Mouse (Mus musculus): ENCODE results near the gene Tcp10a. TPM values are rescaled to one million over a fixed set of nuclear protein-coding genes. Genes with fewer than 3 reads are reported as not detected.
"Not testable (repeated sequence)": the region's sequence is repeated elsewhere in the genome, so short reads cannot be mapped to it uniquely, and the experiment has no call there.

The Tcp10a gene
- polyA plus RNA-seq, 1 experiment, result not detected

GRCm38 (mm10) chr17:7352596-7352995, 28.1 kb downstream of the Tcp10a start, which contains the start of gene Ttll2:
Gene Ttll2 (minus strand): TSS chr17:7352696.
- H3K4me3 ChIP-seq (ENCODE audit: insufficient read depth, low read depth, low read length); H3K4me1 ChIP-seq (ENCODE audit: control insufficient read depth, insufficient read depth, insufficient read length, low read length); H3K27ac ChIP-seq (replicated peaks; ENCODE audit: low read depth, low read length): not testable (repeated sequence)

GRCm38 (mm10) chr17:7359806-7360205, 35.4 kb downstream of the Tcp10a start:
- not testable (repeated sequence) for H3K4me3 ChIP-seq (ENCODE audit: insufficient read depth, low read depth, low read length); H3K27ac ChIP-seq (replicated peaks; ENCODE audit: low read depth, low read length); H3K4me1 ChIP-seq (ENCODE audit: control insufficient read depth, insufficient read depth, insufficient read length, low read length)

DNA sequence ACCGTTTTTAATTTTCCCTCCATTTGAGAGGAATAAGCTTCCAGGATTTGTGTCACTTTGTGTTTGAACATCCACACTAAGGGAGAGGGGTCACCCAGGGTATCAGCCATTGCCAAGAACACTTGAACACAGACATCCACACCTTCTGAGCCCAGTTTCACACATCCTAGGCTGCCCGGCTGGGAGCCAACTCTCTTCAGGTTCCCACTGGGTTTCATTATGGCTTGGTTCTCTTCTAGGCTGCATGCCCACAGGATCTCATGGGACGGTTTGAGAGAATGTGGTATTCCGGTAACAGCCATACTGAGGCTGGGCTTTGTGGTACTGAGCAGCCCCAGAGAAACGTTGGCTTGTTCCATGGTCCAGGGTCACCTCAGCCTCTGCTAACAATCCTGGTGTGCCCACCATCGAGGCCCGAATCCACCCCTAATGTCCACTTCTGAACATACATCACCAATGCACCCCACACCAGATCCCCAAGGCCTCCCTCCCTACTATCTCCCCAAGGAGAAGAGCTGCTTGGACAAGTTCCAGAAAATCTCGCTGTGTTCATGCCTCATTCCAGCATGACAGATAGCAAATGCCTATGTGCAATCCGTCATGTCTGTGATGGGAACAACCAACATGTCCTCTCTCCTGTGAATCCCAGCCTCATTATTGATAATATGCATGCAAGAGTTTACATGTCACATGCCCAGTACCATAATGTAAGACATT, 36.5 kb downstream of the Tcp10a start:
- H3K27ac ChIP-seq (replicated peaks; ENCODE audit: low read depth, low read length); H3K4me3 ChIP-seq (ENCODE audit: insufficient read depth, low read depth, low read length); H3K4me1 ChIP-seq (ENCODE audit: control insufficient read depth, insufficient read depth, insufficient read length, low read length): not testable (repeated sequence)

- not testable (repeated sequence) for H3K4me3 ChIP-seq (ENCODE audit: insufficient read depth, low read depth, low read length); H3K27ac ChIP-seq (replicated peaks; ENCODE audit: low read depth, low read length); H3K4me1 ChIP-seq (ENCODE audit: control insufficient read depth, insufficient read depth, insufficient read length, low read length)
These were observed 41.2 kb downstream of the Tcp10a start for GRCm38 (mm10) chr17:7365615-7366014.

- H3K4me1 ChIP-seq (ENCODE audit: control insufficient read depth, insufficient read depth, insufficient read length, low read length); H3K27ac ChIP-seq (replicated peaks; ENCODE audit: low read depth, low read length); H3K4me3 ChIP-seq (ENCODE audit: insufficient read depth, low read depth, low read length): not testable (repeated sequence)
These were observed 41.8 kb downstream of the Tcp10a start for GRCm38 (mm10) chr17:7366265-7366664.

GRCm38 (mm10) chr17:7366676-7367374, 42.4 kb downstream of the Tcp10a start:
- not testable (repeated sequence) for H3K4me1 ChIP-seq (ENCODE audit: control insufficient read depth, insufficient read depth, insufficient read length, low read length); H3K4me3 ChIP-seq (ENCODE audit: insufficient read depth, low read depth, low read length); H3K27ac ChIP-seq (replicated peaks; ENCODE audit: low read depth, low read length)

DNA sequence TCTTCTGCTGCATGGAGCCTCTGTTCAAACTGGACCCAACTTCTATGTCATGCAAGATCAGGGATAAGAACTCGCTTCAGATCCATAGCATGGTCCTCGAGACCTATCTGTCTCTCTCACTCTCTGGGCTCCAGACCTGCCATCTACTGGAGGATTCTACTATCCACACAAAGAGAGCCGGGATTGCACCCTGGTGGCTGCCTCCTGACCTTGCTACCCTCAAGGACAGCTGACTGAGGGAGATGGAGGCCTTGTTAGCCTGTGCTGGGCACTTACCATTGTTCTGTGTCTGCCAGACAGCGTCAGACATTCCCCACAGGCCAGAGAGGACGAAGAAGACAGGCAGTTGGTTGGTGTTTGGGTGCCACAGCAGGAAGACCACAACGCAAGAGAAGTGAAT, 45.0 kb downstream of the Tcp10a start:
- not testable (repeated sequence) for H3K4me3 ChIP-seq (ENCODE audit: insufficient read depth, low read depth, low read length); H3K4me1 ChIP-seq (ENCODE audit: control insufficient read depth, insufficient read depth, insufficient read length, low read length); H3K27ac ChIP-seq (replicated peaks; ENCODE audit: low read depth, low read length)

GRCm38 (mm10) chr17:7371879-7372278, 47.4 kb downstream of the Tcp10a start, which contains the start of gene Gm49630:
Gene Gm49630 (minus strand): TSS chr17:7371979.
- not testable (repeated sequence) for H3K27ac ChIP-seq (replicated peaks; ENCODE audit: low read depth, low read length); H3K4me1 ChIP-seq (ENCODE audit: control insufficient read depth, insufficient read depth, insufficient read length, low read length); H3K4me3 ChIP-seq (ENCODE audit: insufficient read depth, low read depth, low read length)

DNA sequence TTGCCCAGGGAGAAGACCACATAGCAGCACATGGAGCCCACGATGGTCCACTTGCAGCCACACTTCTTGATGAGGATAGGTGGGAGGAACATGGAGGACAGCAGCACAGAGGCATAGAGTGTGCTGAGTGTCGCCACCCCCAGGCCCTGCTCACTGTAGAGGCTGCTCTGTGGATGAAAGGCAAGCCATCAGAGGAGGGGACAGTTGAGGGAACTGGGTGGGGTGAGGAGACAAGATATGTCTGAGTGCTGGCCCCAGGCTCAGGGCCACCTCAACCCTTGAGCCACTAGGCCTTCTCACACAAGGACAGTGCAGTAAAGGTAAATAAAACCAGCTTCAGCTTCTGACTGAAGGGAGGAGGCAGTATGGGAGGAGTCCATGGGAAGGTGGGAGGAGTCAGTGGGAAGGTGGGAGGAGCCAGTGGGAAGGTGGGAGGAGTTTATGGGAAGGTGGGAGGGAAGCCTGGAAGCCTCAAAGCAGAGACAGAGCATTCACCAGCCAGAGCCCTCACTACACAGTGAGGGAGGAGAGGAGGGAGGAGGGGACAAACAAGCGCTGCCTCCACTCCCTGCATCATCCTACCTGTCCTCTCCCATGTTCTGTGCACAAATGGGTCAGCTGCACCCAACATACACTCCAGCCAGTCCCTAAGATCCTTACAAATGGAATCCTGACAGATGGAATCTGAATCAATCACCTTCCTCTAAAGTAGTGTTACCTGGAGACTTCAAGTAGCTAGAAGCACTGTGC, 52.7 kb downstream of the Tcp10a start:
- H3K4me1 ChIP-seq (ENCODE audit: control insufficient read depth, insufficient read depth, insufficient read length, low read length); H3K27ac ChIP-seq (replicated peaks; ENCODE audit: low read depth, low read length); H3K4me3 ChIP-seq (ENCODE audit: insufficient read depth, low read depth, low read length): not testable (repeated sequence)

DNA sequence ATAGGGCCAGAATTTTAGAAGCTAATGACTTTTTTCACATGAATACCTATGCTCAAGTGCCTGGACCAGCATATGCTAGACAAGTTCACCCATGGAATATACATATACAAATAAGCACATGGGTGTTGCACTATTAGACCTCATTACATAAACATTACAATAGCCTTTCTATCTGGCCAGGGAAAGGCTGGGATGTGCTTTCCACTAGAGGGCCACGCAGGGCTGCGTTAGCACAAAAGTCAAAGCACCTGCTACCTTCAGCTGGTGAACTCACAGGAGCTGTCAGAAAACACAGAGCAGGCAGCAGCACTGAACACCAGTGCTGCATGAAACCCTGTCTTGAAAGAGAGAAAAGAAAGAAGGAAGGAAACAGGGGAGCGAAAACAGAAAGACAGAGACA, 53.5 kb downstream of the Tcp10a start:
- not testable (repeated sequence) for H3K4me3 ChIP-seq (ENCODE audit: insufficient read depth, low read depth, low read length); H3K27ac ChIP-seq (replicated peaks; ENCODE audit: low read depth, low read length); H3K4me1 ChIP-seq (ENCODE audit: control insufficient read depth, insufficient read depth, insufficient read length, low read length)

- not testable (repeated sequence) for H3K4me3 ChIP-seq (ENCODE audit: insufficient read depth, low read depth, low read length); H3K4me1 ChIP-seq (ENCODE audit: control insufficient read depth, insufficient read depth, insufficient read length, low read length); H3K27ac ChIP-seq (replicated peaks; ENCODE audit: low read depth, low read length)
These were observed 58.3 kb downstream of the Tcp10a start for GRCm38 (mm10) chr17:7382711-7383110.

GRCm38 (mm10) chr17:7383167-7384143, 59.0 kb downstream of the Tcp10a start:
- not testable (repeated sequence) for H3K4me1 ChIP-seq (ENCODE audit: control insufficient read depth, insufficient read depth, insufficient read length, low read length); H3K4me3 ChIP-seq (ENCODE audit: insufficient read depth, low read depth, low read length); H3K27ac ChIP-seq (replicated peaks; ENCODE audit: low read depth, low read length)

DNA sequence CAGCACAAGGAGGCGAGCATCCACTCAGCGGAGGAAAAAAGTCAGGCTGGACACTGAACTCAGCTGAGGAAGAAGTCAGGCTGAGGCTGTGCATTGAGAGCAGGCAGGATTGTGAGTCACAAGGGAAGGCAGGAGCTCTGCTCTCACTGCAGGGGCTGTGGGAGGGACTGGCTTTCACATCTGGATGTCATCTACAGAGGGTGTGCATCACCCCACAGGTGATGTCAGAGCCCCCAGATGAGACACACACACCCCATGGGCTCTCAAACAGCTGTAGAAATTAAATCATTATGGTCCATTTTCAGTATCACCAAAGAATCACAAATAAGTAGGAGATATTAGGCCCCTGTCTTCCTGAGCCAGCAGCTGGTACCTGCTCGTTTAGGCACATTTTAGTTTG, 60.9 kb downstream of the Tcp10a start, which contains the start of gene Unc93a2:
Gene Unc93a2, minus strand, starts transcription at position 101 of the 400 bp plus-strand sequence.
- H3K27ac ChIP-seq (replicated peaks; ENCODE audit: low read depth, low read length); H3K4me1 ChIP-seq (ENCODE audit: control insufficient read depth, insufficient read depth, insufficient read length, low read length); H3K4me3 ChIP-seq (ENCODE audit: insufficient read depth, low read depth, low read length): not testable (repeated sequence)

GRCm38 (mm10) chr17:7386016-7386415, 61.6 kb downstream of the Tcp10a start:
- not testable (repeated sequence) for H3K27ac ChIP-seq (replicated peaks; ENCODE audit: low read depth, low read length); H3K4me3 ChIP-seq (ENCODE audit: insufficient read depth, low read depth, low read length); H3K4me1 ChIP-seq (ENCODE audit: control insufficient read depth, insufficient read depth, insufficient read length, low read length)

Measured in brown adipose tissue, adult 24 weeks (tissue).